Mouse (Mus musculus): Measurements from ENCODE around the gene Hadh. TPM values are rescaled to one million over a fixed set of nuclear protein-coding genes. Genes with fewer than 3 reads are reported as not detected.

Hadh gene
- total RNA-seq, 2 experiments from 2014 or later: 138 to 218 TPM

DNA sequence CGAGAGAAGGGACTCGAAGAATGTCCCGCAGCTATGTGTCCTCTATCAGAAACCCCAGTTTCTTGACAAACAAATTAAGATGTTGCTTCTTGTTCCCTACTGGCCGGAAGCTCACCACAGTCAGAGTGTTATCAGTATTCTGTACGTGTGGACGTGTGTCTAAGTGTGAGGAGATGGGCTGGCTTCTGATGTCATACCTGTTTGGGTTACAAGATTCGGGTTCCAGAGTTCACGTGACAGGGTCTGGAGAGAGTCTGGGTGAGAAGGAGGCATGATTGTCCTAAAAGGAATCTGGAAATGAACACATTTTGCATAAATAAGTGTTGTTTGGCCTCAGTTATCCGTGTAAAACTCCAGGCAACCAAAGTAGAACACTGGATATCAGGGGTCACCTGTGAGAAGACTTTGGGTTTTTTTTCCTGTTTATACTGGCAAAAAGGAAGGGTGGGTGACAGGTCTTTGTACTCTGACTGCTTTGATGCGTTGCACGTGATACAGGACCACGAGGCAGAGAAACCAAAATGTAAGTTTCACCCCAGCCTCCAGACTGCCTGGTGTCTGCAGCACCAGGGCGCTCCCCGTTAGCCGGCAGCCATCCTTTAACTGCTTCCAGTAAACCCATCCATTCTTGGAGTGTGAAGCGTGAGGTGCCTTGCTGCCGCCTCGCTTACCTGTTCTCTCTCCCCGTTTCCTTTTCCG, 72.2 kb downstream of the Hadh start:
- H3K4me3 ChIP-seq: no peak overlapping the region
- intact Hi-C loops (cut with DNase I): no loop called here
- TF ChIP-seq CTCF (IDR thresholded peaks at IDR 0.05): no peak
- DNase-seq: no peak
- no peak overlapping the region for H3K27ac ChIP-seq

DNA sequence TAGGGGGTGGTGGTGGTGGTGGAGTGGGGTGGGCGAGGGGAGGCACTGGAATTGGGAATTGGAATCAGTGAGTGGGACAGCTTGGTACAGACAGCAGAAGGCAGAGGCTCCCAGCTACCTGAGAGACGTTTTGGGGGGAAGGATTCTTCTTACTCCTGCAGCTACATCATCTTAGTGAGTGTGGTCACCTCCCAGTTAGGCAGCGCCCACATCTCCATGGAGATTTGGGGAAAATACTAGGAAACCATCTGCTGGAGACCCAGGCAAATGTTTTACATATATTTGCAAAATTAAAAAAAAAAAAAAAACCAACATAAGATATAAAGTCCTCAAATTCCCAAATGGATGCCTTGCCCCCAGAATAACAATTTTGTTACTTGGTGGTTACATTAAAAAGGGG, 72.9 kb downstream of the Hadh start:
- intact Hi-C loops (cut with DNase I): no loop called here
- no peak for DNase-seq
- no peak for TF ChIP-seq CTCF (IDR thresholded peaks at IDR 0.05)
- H3K4me3 ChIP-seq: no peak overlapping the region
- no peak overlapping the region for H3K27ac ChIP-seq

DNA sequence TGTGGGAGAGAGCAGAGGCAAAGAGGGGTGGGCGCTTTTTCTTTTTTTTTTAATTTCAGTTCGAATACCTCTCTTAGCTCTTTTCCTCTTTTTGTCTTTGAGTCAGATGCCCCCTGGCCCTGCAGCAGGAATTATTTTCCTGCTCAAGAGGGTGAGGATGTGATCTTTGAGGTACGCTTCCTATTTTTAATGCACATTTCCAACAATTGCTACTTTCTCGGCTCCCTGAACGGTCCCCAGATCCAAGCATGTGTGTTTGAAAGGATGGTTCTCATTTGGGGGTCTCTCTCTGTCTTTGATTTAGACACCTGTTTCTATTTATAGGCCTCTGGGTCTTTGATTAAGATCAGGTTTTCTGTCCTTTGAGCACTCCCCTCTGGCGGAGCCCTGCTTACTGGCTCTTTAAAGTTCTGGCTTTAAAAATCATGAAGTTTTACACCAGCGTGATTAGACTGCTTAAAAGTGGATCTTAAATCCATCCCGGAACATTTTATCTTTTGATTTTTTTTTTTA, 75.3 kb downstream of the Hadh start:
- Histone ChIP-seq H3K4me3 (no peak overlapping the region), H3K27ac (no peak overlapping the region)
- DNase-seq: no peak
- TF ChIP-seq CTCF (IDR thresholded peaks at IDR 0.05): no peak
- intact Hi-C loops (cut with DNase I): no loop called here

DNA sequence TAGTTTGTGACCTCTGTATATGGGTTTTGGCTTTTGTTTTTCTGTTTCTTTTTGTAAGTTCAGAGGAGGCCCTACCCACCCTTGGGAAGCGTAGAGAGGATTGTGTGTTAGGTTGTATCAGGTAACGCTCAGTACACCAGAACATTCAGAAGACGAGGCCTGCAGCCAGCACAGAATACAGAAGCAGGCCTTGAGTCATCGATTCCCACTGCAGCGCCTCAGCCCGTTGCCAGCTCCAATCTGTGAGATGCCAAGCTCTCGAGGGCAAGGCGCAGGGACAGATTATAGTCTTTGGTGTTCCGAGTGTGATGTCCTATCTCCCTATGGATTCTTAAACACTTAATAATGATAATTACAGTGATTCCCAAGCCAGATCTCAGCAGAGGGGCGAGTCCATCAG, 75.9 kb downstream of the Hadh start:
- TF ChIP-seq CTCF (IDR thresholded peaks at IDR 0.05): no peak
- no peak overlapping the region for H3K4me3 ChIP-seq
- H3K27ac ChIP-seq: no peak overlapping the region
- intact Hi-C loops (cut with DNase I): no loop called here
- no peak for DNase-seq

DNA sequence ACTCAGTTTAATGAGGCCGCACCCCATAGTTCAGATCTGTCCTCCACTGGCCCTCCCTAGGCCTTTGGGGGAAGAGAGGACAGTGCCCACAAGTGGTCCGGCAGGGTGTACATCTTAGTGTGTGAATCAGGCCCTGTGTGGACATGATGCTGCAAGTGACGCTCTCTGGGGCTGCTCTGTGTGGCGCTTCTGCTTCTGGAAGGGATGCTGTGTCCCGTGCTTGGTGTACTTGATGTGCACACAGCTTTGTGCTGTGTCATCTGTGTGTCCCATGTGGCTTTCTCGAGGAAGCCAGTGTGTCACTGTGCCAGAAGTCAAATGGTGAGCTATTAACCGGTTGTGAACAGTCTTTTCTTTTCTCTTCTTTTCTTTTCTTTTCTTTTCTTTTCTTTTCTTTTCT, 80.4 kb downstream of the Hadh start:
- TF ChIP-seq CTCF (IDR thresholded peaks at IDR 0.05): no peak
- no peak for DNase-seq
- Histone ChIP-seq H3K27ac (no peak overlapping the region), H3K4me3 (no peak overlapping the region)
- intact Hi-C loops (cut with DNase I): no loop called here

DNA sequence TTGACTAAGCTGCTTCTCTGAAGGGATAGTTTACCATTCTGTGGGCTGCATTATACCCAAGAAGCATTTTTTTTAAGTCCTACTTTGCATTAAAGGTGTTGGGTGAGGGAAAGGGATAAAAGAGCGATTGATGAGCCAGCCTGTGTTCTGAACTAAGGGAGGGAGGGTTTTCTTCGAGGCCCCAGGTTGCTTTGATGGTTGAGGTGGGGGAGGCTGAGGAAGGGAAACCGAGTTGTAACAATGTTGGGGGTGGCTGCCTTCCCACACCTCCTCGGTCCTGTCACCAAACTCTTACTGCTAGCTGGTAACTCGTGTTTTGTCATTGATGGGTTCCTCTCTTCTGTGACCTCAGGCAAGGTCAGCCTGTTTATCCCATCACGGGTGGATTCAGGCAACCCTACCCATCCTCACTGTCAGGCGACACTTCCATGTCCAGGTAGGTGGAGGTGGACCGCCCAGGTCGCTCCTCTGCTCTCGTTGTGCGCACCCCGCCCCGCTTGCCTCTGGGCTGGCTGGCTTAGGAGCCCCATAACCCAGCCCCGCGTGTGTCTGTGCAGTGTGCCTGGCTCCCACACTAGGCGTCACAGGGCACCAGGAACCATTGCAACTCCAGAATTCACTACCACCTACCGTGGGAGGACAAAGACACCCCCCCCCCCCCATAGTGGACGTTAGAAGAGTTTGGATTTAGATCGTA, 81.1 kb downstream of the Hadh start:
- Histone ChIP-seq H3K27ac (no peak overlapping the region), H3K4me3 (no peak overlapping the region)
- intact Hi-C loops (cut with DNase I): no loop called here
- no peak for TF ChIP-seq CTCF (IDR thresholded peaks at IDR 0.05)
- no peak for DNase-seq

DNA sequence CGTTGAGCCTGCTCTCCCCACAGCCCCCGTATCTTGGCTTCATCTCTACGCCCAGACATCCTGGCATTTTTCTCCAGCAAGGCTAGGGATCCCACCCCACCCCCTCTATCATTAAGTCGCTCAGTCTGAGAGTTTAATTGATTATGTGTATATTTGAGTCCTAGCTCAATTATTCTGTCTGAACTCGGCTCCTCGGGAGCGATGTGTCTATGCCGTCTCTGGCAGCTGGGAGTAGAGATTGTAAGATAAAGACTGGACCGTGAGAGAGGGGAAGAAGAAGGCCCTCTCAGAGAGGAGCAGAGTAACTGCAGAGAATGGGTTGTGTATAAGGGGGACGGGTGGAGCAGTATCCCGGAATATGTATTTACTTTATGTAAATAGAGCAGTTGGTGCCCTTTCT, 81.7 kb downstream of the Hadh start:
- DNase-seq: no peak
- no peak for TF ChIP-seq CTCF (IDR thresholded peaks at IDR 0.05)
- no peak overlapping the region for H3K27ac ChIP-seq
- H3K4me3 ChIP-seq: no peak overlapping the region
- intact Hi-C loops (cut with DNase I): no loop called here

DNA sequence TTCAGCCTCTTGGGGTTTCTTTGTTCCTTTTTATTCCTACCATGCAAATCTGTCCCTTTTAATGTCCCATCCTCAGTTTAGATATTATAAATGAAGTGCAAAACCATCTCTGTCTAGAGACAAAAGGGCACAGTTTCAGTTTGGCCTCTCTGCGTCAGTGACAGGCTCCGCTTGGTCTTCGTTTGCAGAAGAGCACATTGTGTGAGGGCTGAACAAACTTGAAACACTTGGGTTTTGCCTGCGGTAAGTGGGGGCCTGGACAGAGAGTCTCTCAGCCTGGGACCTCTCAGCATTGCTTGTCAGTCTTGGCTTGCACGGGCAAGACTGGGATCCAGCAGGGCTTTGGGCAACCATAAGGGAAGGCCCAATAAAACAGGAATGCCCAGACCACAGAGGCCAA, 85.7 kb downstream of the Hadh start:
- no peak for DNase-seq
- no peak overlapping the region for H3K27ac ChIP-seq
- intact Hi-C loops (cut with DNase I): no loop called here
- no peak overlapping the region for H3K4me3 ChIP-seq
- TF ChIP-seq CTCF (IDR thresholded peaks at IDR 0.05): no peak

Other genes starting within 250 kb of the Hadh start
- under 1 TPM in 1 of 2 experiments, not detected in 1; 0.08 TPM for gene Lef1, start 161.6 kb downstream of the Hadh start, total RNA-seq (2021)
- gene Cyp2u1, start 31.1 kb upstream of the Hadh start, total RNA-seq (2021): 10 to 100 TPM; 11.3 to 18.8 TPM
- 1 to 10 TPM; 1.7 to 2.4 TPM for gene Sgms2, start 219.3 kb upstream of the Hadh start, total RNA-seq (2021)